Mouse (Mus musculus) gastrocnemius, postnatal 36 days (tissue): Measurements from ENCODE around the gene Plxdc2. TPM values are rescaled to one million over a fixed set of nuclear protein-coding genes. Genes with fewer than 3 reads are reported as not detected.
"Not testable (repeated sequence)": the region's sequence is repeated elsewhere in the genome, so short reads cannot be mapped to it uniquely, and the experiment has no call there.

Source experiments
- DNase-seq, 2 experiments: peaks; one replicate each; pipeline ENCODE4 v3.0.0; 2022
- intact Hi-C: fragments of 180-260 bp; cut with DNase I; formaldehyde crosslinking; loops from one replicate; pipeline ENCODE4 v1.15.1; 2025
- total RNA-seq, 2 experiments: library from RNA; stranded (reverse); gene quantifications; 2 replicates each; pipeline ENCODE4 v1.2.3; 2021

The Plxdc2 gene
- total RNA-seq, 2 experiments from 2014 or later = 12.5 to 13.3 TPM

- intact Hi-C loops = no loop called here
- no peak for DNase-seq
These were observed 353.8 kb downstream of the Plxdc2 start for GRCm38 (mm10) chr2:16709885-16710284.

GRCm38 (mm10) chr2:16731033-16731432 is 374.9 kb downstream of the Plxdc2 start:
- DNase-seq = no peak
- intact Hi-C loops = no loop called here

GRCm38 (mm10) chr2:16734381-16734780 is 378.3 kb downstream of the Plxdc2 start:
- intact Hi-C loops = no loop called here
- no peak for DNase-seq

GRCm38 (mm10) chr2:16738241-16738640 is 382.1 kb downstream of the Plxdc2 start:
- intact Hi-C loops = no loop called here
- peak; percentile 67 to 70 for DNase-seq

- intact Hi-C loops = no loop called here
- DNase-seq = no peak
These were observed 385.7 kb downstream of the Plxdc2 start for GRCm38 (mm10) chr2:16741813-16742212.

GRCm38 (mm10) chr2:16743568-16743967 is 387.5 kb downstream of the Plxdc2 start:
- intact Hi-C loops = no loop called here
- no peak for DNase-seq

- intact Hi-C loops = no loop called here
- DNase-seq = no peak
These were observed 393.3 kb downstream of the Plxdc2 start for GRCm38 (mm10) chr2:16749302-16749909.

GRCm38 (mm10) chr2:16757158-16757557 is 401.1 kb downstream of the Plxdc2 start:
- no peak for DNase-seq
- intact Hi-C loops = no loop called here

GRCm38 (mm10) chr2:16759766-16760165 is 403.7 kb downstream of the Plxdc2 start:
- DNase-seq = no peak
- intact Hi-C loops = no loop called here

- intact Hi-C loops = not testable (repeated sequence)
These were observed 413.0 kb downstream of the Plxdc2 start for GRCm38 (mm10) chr2:16769149-16769548.

GRCm38 (mm10) chr2:16773398-16774113 is 417.5 kb downstream of the Plxdc2 start:
- intact Hi-C loops = no loop called here
- no peak for DNase-seq

More at GRCm38 (mm10) chr2:16769149-16769548, 413.0 kb downstream of the Plxdc2 start:
- not testable (repeated sequence) for DNase-seq

- no peak for DNase-seq
- intact Hi-C loops = no loop called here
These were observed 418.0 kb downstream of the Plxdc2 start for GRCm38 (mm10) chr2:16774114-16774433.

- intact Hi-C loops = no loop called here
- DNase-seq = no peak
These were observed 439.2 kb downstream of the Plxdc2 start for GRCm38 (mm10) chr2:16795283-16795682.
